Mouse (Mus musculus): ENCODE results near the gene Ikbke. TPM values are rescaled to one million over a fixed set of nuclear protein-coding genes. Genes with fewer than 3 reads are reported as not detected.

Gene Ikbke
- total RNA-seq, 1 experiment = 4.2 TPM

GRCm38 (mm10) chr1:131211655-131212054 is 67.8 kb downstream of the Ikbke start:
- Histone ChIP-seq H3K9me3 (ENCODE audit: control insufficient read depth, insufficient read depth, low read depth, low read length) (no peaks in the 10 kb centered on the region), H3K4me3 (ENCODE audit: insufficient read depth in 1 of 2, low read depth in 1 of 2, low read length in 2 of 2, poor library complexity in 1 of 2, severe bottlenecking in 1 of 2) (no peak overlapping the region), H3K4me1 (ENCODE audit: control insufficient read depth in 2 of 2, insufficient read depth in 2 of 2, low read length in 2 of 2, poor library complexity in 1 of 2) (no peaks in the 10 kb centered on the region), H3K9ac (ENCODE audit: insufficient read depth, low read depth, low read length, poor library complexity, severe bottlenecking) (no peak overlapping the region), H3K27ac (ENCODE audit: insufficient read depth, low read depth, low read length, poor library complexity, severe bottlenecking) (no peak overlapping the region), H3K36me3 (ENCODE audit: control insufficient read depth, insufficient read depth, low read length, poor library complexity, severe bottlenecking) (no peaks in the 10 kb centered on the region)
- no peak for TF ChIP-seq ZNF384 (IDR thresholded peaks at IDR 0.05; ENCODE audit: low read depth, low read length)
- DNase-seq (ENCODE audit: low read depth, low spot score) = no peak
- in situ Hi-C loops (cut with MboI; ENCODE audit: low sequenced_read_pairs in 2 of 2, unreplicated experiment in 2 of 2) = no loop called here

- H3K4me3 ChIP-seq (ENCODE audit: insufficient read depth in 1 of 2, low read depth in 1 of 2, low read length in 2 of 2, poor library complexity in 1 of 2, severe bottlenecking in 1 of 2) = no peak overlapping the region
- DNase-seq (ENCODE audit: low read depth, low spot score) = no peak
- in situ Hi-C loops (cut with MboI; ENCODE audit: low sequenced_read_pairs in 2 of 2, unreplicated experiment in 2 of 2) = no loop called here
- H3K36me3 ChIP-seq (ENCODE audit: control insufficient read depth, insufficient read depth, low read length, poor library complexity, severe bottlenecking) = no peaks in the 10 kb centered on the region
- no peak overlapping the region for H3K9ac ChIP-seq (ENCODE audit: insufficient read depth, low read depth, low read length, poor library complexity, severe bottlenecking)
- TF ChIP-seq MAFK (IDR thresholded peaks at IDR 0.05; ENCODE audit: insufficient read depth, low read depth, low read length) = no peak
- no peak for TF ChIP-seq HCFC1 (IDR thresholded peaks at IDR 0.05; ENCODE audit: borderline replicate concordance, insufficient read depth, low read length)
- no peak for TF ChIP-seq CHD2 (IDR thresholded peaks at IDR 0.05; ENCODE audit: low read depth, low read length)
- no peak for TF ChIP-seq ZC3H11A (IDR thresholded peaks at IDR 0.05; ENCODE audit: borderline replicate concordance, low read depth, low read length)
- no peaks in the 10 kb centered on the region for H3K4me1 ChIP-seq (ENCODE audit: control insufficient read depth in 2 of 2, insufficient read depth in 2 of 2, low read length in 2 of 2, poor library complexity in 1 of 2)
- no peaks in the 10 kb centered on the region for H3K9me3 ChIP-seq (ENCODE audit: control insufficient read depth, insufficient read depth, low read depth, low read length)
- H3K27ac ChIP-seq (ENCODE audit: insufficient read depth, low read depth, low read length, poor library complexity, severe bottlenecking) = no peak overlapping the region
Observed at GRCm38 (mm10) chr1:131209971-131210426, 69.4 kb downstream of the Ikbke start.

- in situ Hi-C loops (cut with MboI; ENCODE audit: low sequenced_read_pairs in 2 of 2, unreplicated experiment in 2 of 2) = no loop called here
Observed at GRCm38 (mm10) chr1:131208800-131209199, 70.6 kb downstream of the Ikbke start.

GRCm38 (mm10) chr1:131208081-131208480 is 71.3 kb downstream of the Ikbke start:
- TF ChIP-seq MAFK (IDR thresholded peaks at IDR 0.05; ENCODE audit: insufficient read depth, low read depth, low read length) = no peak
- no peak for TF ChIP-seq HCFC1 (IDR thresholded peaks at IDR 0.05; ENCODE audit: borderline replicate concordance, insufficient read depth, low read length)
- no peak overlapping the region for H3K9ac ChIP-seq (ENCODE audit: insufficient read depth, low read depth, low read length, poor library complexity, severe bottlenecking)
- H3K9me3 ChIP-seq (ENCODE audit: control insufficient read depth, insufficient read depth, low read depth, low read length) = no peaks in the 10 kb centered on the region
- no peak overlapping the region for H3K27ac ChIP-seq (ENCODE audit: insufficient read depth, low read depth, low read length, poor library complexity, severe bottlenecking)
- no peak for DNase-seq (ENCODE audit: low read depth, low spot score)
- H3K36me3 ChIP-seq (ENCODE audit: control insufficient read depth, insufficient read depth, low read length, poor library complexity, severe bottlenecking) = no peaks in the 10 kb centered on the region
- H3K4me1 ChIP-seq (ENCODE audit: control insufficient read depth in 2 of 2, insufficient read depth in 2 of 2, low read length in 2 of 2, poor library complexity in 1 of 2) = no peaks in the 10 kb centered on the region
- in situ Hi-C loops (cut with MboI; ENCODE audit: low sequenced_read_pairs in 2 of 2, unreplicated experiment in 2 of 2) = no loop called here
- no peak overlapping the region for H3K4me3 ChIP-seq (ENCODE audit: insufficient read depth in 1 of 2, low read depth in 1 of 2, low read length in 2 of 2, poor library complexity in 1 of 2, severe bottlenecking in 1 of 2)

More at GRCm38 (mm10) chr1:131208800-131209199, 70.6 kb downstream of the Ikbke start:
- H3K9ac ChIP-seq (ENCODE audit: insufficient read depth, low read depth, low read length, poor library complexity, severe bottlenecking) = no peak overlapping the region
- H3K9me3 ChIP-seq (ENCODE audit: control insufficient read depth, insufficient read depth, low read depth, low read length) = no peaks in the 10 kb centered on the region
- DNase-seq (ENCODE audit: low read depth, low spot score) = no peak
- no peaks in the 10 kb centered on the region for H3K36me3 ChIP-seq (ENCODE audit: control insufficient read depth, insufficient read depth, low read length, poor library complexity, severe bottlenecking)
- H3K27ac ChIP-seq (ENCODE audit: insufficient read depth, low read depth, low read length, poor library complexity, severe bottlenecking) = no peak overlapping the region
- no peaks in the 10 kb centered on the region for H3K4me1 ChIP-seq (ENCODE audit: control insufficient read depth in 2 of 2, insufficient read depth in 2 of 2, low read length in 2 of 2, poor library complexity in 1 of 2)
- TF ChIP-seq ZNF384 (IDR thresholded peaks at IDR 0.05; ENCODE audit: low read depth, low read length) = no peak
- TF ChIP-seq ZC3H11A (IDR thresholded peaks at IDR 0.05; ENCODE audit: borderline replicate concordance, low read depth, low read length) = no peak
- no peak for TF ChIP-seq HCFC1 (IDR thresholded peaks at IDR 0.05; ENCODE audit: borderline replicate concordance, insufficient read depth, low read length)
- TF ChIP-seq MAFK (IDR thresholded peaks at IDR 0.05; ENCODE audit: insufficient read depth, low read depth, low read length) = no peak
- TF ChIP-seq CHD2 (IDR thresholded peaks at IDR 0.05; ENCODE audit: low read depth, low read length) = no peak
- H3K4me3 ChIP-seq (ENCODE audit: insufficient read depth in 1 of 2, low read depth in 1 of 2, low read length in 2 of 2, poor library complexity in 1 of 2, severe bottlenecking in 1 of 2) = no peak overlapping the region

GRCm38 (mm10) chr1:131207531-131207930 is 71.9 kb downstream of the Ikbke start:
- in situ Hi-C loops (cut with MboI; ENCODE audit: low sequenced_read_pairs in 2 of 2, unreplicated experiment in 2 of 2) = no loop called here
- TF ChIP-seq ZC3H11A (IDR thresholded peaks at IDR 0.05; ENCODE audit: borderline replicate concordance, low read depth, low read length) (0 out of 2 replicates have a peak, but pooled peaks have one; percentile 24), ZNF384 (IDR thresholded peaks at IDR 0.05; ENCODE audit: low read depth, low read length) (no peak)
- H3K36me3 ChIP-seq (ENCODE audit: control insufficient read depth, insufficient read depth, low read length, poor library complexity, severe bottlenecking) = no peaks in the 10 kb centered on the region
- no peak overlapping the region for H3K27ac ChIP-seq (ENCODE audit: insufficient read depth, low read depth, low read length, poor library complexity, severe bottlenecking)
- H3K4me3 ChIP-seq (ENCODE audit: insufficient read depth in 1 of 2, low read depth in 1 of 2, low read length in 2 of 2, poor library complexity in 1 of 2, severe bottlenecking in 1 of 2) = no peak overlapping the region
- H3K9me3 ChIP-seq (ENCODE audit: control insufficient read depth, insufficient read depth, low read depth, low read length) = no peaks in the 10 kb centered on the region
- H3K4me1 ChIP-seq (ENCODE audit: control insufficient read depth in 2 of 2, insufficient read depth in 2 of 2, low read length in 2 of 2, poor library complexity in 1 of 2) = no peaks in the 10 kb centered on the region
- peak; percentile 24 for DNase-seq (ENCODE audit: low read depth, low spot score)
- no peak overlapping the region for H3K9ac ChIP-seq (ENCODE audit: insufficient read depth, low read depth, low read length, poor library complexity, severe bottlenecking)
